Mouse (Mus musculus) layer of hippocampus, adult 9-11 months (tissue): ENCODE measurements around the gene Sult6b2.

Experiments used
- DNase-seq: peaks from one replicate; pipeline ENCODE4 v3.0.0; 2022

The Sult6b2 gene

DNA sequence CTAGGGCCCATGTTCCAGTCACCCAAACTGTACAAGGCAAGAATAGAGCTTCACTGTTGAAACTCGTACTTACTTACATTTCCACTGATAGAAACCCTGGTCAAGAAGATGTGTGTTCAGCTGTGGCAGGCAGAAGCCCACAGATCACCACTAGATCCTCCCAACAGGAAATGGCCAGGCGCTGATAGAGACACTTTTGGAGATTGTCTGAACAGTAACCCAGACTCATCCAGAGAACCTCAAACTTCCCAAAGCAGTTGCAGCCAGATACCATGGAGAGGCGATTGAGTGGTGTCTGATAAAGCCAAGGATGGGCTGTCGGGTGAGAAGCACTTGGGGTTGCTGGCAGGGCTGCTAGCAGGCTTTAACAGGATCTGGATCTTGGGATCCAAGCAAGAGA is 27.4 kb downstream of the Sult6b2 start:
- DNase-seq, result no peak

DNA sequence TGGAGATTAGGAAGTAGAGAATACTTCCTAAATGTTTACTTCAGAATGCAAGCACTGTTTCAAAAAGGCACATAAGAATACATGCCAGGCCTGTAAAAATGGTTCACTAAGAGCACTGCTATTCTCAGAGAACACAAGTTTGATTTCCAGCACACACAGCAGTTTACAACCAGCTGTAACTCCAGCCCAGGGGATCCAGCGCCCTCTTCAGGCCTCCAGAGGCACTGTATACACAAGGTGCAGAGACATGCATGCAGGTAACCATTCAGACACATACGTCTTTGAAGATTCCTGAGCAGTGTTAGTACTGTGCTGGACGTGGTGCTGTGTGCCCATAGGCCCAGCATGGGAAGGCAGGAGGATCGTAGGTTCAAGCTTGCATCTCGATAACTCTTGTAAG is 30.7 kb downstream of the Sult6b2 start:
- DNase-seq, result no peak

DNA sequence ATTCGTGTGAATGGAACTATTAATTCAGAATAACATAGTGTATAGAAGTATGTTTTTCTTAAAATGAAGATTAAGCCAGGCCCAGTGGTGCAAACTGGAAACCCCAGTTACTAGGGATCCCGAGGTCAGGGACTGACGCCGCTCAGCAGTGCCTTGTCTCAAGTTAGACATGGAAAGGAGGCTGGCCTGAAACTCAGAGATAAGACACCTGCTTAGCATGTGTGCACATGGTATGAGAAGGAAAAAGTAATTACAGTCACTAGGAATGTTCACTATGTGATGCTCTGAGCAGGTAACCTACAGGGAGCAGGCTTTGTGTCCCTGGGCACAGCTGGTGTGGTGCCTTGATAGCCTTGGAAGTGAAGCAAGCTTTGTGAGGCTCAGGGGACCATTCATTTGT is 32.7 kb downstream of the Sult6b2 start:
- no peak for DNase-seq

DNA sequence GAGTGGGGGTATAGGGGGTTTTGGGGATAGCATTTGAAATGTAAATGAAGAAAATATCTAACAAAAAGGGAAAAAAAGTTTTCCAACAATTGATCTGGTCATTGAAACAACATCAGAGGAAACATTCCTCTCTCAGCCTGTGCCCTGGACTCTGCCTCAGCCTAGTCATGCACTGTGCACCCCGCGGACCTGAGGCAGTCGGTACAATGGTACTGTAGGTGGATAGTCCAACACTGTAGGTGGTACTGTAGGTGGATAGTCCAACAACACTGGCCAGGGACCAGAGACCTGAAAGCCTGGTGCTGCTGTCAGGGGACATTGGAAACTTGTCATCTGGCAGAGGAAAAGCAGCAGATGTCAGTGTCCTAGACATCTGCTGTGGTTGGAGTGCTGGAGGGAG is 34.4 kb downstream of the Sult6b2 start:
- no peak for DNase-seq

DNA sequence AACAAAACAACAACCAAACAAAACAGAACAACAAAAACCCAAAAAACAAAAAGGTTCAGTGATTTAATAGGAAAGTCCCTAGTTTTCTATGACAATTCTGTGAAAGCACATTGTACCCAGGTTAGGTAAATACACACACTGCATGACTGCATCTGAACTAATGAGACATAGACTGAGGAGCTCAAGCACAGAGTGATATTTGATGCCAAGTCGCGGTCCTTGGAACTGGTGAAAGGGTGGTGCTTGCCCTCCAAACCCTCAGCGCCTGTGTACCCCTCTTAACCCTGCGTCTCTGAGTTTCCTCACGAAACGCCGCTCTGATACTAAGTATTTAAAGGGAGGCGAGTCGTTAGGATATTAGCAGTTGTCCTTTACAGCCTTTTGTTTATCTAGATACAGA is 37.0 kb downstream of the Sult6b2 start:
- no peak for DNase-seq

DNA sequence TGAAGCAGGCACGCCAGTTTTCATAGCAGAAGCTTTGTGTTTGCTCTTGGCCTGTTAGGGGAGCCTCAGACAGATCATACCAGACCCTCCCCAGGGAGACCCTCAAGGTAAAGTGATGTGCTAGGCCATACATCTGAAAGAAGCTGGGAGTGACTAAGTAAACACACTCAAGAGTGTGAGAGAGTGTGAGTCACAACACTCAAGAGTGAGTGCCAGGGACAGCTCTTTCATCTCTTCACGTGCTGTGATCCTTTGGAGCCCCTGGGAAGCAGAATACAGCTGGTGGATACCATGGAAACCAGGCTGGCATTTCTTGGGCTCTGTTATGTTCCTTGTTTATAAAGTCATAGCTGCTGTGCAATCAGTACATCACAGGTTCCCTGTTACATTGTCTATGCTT is 39.4 kb downstream of the Sult6b2 start:
- DNase-seq, result no peak

DNA sequence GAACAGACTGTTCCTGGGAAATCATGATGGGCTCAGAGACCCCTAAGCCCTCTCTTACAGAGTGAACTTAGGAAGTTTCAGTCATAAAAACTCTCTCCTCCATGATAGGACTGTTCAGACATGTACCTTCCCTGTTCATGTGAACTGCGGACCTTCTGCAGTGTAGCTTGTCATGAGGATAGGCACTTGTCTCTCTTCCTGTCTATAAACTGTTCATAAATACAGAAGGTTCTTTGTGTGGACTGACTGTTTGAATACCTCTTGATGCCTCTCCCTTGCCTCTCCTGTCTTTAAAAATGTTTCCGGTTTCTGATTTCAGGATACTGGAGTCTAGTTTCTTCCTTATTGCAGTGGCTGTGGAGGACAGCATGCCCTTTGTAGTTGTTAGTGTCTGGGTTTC is 44.7 kb downstream of the Sult6b2 start:
- no peak for DNase-seq

DNA sequence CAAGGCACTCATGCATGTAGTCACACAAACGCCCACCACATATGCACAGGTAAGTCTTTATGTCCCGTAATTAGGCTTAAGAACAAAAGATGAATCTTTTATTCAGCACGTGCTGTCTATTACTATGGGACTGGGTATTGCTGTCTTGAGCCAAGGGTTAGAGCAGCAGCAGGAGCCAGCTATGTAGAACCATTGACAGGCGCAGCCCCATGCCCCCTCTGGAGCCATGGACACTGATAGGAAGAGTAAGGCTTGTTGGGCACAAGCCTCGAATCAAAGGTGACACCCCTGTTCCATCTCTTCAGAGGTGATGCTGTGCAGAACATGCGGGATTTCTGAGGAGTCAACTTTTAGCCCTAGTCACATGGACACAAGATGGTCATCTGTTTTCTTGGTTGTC is 45.7 kb downstream of the Sult6b2 start:
- DNase-seq, result no peak

DNA sequence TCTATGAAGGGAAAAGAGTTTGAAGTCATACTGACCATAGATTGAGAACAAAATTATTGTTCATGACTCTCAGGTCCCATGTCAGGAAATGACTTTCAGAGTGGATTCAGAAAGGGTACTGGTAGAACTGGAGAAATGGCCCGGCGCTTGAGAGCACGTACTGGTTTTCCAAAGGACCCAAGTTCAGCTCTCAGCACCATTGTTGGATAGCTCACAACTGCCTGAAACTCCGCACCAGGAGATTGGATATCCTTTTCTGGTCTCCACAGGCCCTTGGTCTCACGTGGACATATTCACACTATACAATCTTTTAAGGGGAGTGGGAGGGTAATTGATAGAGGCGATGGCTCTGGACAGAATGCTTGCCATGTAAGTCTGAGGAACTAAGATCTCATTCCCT is 46.3 kb downstream of the Sult6b2 start:
- DNase-seq, result no peak

DNA sequence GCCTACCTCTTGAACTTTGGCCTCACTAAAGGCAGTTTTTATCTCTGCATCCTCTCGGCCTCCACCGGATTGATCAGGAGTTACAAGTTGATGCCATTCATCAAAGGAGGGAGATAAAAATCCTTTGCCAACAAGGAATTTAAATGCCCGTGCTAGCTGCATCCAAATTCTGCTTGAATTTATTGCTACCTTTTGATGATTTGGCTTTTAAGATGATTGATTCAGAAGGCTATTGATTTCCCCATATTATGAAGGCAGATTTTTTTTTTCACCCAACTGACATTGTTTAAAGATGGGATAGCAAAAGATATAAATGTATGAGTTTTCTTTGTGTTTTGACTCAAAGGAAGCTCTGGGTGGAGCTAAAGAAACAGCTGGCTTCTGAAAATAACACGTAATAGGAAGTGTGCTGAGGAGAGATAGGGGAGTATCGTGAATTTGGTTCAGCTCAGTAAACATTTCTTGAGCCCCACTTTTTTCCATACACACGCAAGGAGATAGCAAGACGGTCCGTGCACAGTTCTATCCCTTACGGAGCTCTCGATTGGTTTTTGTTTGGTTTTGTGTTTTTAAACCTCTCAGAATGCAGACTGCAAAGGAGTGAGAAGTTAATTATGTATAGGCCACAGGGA is 46.9 kb downstream of the Sult6b2 start:
- no peak for DNase-seq

DNA sequence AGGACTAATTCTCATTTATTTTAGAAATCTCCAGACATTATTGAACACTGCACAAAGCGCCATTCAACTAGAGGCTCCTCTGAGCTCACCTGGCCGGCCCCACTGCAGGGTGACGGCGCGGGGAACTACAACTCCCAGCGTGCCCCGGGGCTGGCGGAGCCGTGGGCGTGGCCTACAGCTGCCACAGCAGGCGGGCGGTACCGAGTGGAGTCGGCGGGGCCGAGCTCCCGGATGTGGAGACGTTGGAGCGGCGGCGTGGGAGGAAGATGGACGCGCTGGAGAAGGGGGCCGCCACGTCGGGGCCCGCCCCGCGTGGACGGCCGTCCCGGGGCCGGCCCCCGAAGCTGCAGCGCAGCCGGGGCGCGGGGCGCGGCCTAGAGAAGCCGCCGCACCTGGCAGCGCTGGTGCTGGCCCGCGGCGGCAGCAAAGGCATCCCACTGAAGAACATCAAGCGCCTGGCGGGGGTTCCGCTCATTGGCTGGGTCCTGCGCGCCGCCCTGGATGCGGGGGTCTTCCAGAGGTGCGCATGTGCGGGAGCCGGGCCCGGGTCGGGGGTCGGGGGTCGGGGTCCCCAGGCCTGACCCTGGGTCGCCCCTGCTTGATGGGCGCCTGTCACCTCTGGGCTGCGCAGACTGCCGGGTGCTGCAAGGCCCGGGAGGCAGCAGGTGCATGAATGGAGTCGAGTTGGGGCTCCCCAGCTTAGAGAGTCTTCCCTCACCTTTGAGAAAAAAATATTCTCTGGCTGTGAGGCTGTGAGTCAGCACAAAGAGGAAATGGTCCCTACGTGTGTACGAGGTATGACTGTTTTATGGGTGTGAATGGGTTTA is 47.6 kb downstream of the Sult6b2 start, which contains the start of gene Cmas:
Gene Cmas (plus strand): TSS at position 180 of the 827 bp plus-strand sequence.
- peak; percentile 94 for DNase-seq

DNA sequence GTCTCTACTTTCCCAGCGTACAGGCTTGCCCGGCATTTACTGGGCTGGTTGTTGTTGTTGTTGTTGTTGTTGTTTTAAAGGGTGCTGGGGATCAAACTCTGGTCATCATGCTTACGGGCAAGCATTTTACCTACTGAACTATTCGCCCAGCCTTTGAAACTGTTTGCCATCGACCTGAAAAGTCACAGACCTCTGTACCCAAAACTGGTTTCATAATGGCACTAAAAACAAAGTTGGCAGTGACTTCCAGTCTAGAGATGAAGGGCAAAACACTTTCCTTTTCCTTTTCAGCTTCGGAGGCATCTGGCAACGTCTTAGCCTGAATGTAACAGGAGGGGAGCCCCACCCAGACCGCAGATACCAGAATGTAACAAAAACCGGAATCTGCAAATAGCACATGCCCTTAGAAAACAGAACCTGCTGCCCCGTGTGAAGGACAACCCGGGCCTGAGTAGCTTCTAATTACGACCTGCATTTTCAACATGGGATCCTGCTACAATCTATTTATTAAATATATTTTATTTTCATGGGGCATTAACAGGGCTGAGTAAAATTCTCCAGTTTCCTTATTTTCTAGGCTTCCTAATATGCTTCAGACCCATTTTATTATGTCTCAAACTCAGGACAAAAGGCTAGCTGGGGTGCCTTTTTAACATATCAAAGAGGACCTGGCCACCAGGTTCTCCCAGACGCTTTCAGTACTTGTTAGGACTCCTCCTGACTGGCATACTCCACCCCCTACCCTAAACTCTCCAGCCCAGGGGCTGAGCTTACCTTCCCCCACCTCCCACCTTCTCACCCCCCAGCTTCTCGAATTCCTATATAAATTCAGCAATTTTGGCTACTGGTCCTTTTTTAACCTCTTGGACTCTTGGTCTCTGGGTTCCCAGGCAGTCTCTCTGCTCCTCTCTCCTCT is 51.7 kb downstream of the Sult6b2 start:
- no peak for DNase-seq

DNA sequence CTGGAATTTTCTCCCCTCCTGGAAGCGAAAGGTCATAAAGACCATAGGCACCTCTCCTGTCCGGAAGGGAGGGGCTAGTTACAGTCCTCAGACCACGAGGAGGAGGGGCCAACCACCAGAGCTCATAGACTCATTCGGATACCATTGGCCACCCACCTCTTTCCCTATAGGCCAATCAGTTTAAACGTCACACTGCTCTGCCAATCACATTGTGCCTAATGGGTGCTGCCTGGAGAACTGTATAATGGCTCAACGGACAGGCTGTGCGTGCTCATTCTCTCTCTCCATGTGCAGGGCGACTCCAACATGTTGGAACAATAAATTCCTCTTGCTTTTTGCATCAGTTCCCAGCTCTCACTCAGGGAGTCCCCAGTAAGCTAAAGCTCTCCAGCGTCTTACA is 52.9 kb downstream of the Sult6b2 start:
- DNase-seq, result no peak

DNA sequence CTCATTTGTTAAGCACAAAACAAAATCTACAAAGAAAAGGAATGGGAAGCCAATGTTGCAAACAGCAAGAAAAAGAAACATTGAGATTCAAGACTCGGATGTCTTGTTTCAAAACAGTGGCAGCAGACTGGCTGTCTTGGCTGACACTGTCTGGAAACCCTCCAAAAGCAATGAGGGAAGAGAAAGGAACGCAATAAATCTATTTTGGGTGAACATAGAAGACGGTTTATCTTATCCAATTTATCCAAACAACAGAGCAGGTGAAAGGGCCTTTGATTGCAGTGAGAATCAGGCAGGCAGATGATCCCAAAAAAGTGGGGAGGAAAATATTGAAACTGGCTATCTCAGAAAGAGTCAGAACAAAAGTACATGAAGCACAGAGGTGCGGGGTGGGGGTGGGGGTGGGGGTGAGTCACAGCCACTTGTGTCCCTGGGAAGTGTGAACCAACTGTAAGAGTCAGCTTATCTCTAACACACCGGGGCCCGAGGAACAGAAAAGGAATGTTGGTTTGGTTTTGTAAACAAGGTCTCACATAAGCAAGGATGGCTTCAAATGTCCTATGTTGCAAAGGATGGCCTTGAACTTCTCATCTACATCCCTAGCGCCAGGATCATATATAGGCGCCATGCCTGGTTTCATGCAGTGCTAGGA is 56.1 kb downstream of the Sult6b2 start:
- no peak for DNase-seq

DNA sequence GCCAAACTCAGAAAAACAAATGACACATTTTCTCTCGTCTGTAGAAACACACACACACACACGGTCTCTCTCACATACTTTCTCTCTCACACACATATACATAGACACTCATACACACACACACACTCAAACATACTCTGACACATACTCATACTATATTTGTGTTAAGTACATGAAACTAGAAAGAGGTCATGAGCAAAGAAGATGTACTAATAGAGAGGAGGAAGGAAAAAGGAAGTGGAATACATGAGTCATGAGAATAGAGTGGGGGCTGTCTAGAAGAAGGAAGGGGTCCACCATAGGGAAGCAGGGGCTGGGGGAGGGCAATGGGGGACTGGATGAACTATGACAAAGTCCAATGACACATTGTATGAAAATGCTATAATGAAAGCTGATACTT is 57.1 kb downstream of the Sult6b2 start:
- DNase-seq, result no peak

DNA sequence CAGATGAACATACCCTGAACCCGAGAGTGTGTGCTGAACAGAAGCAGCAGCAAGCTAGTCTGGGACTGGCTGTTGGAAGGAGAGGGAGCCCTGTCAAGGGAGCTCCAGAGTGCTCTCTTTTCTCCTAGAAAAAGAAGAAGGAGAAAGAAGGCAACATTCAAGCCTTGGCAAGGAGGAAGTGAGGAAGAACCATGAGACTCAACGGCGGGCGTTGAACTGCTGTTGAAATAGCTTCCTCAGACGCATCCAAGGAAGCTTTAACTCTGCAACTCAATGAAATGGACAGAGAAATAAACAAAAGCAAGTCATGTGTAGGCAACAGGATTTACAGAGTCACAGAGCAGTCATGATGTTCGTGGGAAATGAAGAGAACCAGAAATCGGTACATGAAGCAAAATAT is 57.5 kb downstream of the Sult6b2 start:
- peak; percentile 42 for DNase-seq

DNA sequence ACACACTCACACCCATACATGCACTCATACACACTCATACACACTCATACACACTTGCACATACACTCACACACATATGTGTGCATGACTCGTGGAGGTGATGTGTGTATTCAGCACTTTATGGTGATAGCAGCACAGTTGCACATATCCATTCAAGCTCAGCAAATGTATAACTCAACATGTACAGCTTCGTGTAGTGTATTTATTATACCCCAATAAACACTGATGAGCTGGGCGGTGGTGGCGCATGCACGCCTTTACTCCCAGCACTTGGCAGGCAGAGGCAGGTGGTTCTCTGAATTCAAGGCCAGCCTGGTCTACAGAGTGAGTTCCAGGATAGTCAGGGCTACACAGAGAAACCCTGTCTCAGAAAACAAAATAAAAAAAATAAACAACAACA is 58.8 kb downstream of the Sult6b2 start:
- no peak for DNase-seq

DNA sequence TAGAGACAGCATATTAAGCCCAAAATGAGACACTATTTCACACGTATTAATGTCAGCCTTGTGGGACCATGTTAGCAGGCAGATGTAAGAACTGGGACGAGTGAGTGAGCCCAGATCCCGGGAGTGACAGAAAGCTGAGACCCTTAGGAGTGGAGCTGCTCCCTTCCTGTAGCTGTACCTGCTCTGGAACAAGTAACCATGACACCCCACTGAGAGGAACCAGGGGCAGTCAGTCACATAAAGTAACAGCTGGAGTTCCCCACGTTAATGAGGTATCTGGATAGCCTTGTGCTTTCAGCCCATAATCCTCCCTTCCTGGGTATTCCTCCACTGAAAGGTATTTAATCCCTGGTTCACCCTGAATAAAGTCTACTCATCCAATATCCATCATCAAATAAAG is 61.1 kb downstream of the Sult6b2 start:
- no peak for DNase-seq

DNA sequence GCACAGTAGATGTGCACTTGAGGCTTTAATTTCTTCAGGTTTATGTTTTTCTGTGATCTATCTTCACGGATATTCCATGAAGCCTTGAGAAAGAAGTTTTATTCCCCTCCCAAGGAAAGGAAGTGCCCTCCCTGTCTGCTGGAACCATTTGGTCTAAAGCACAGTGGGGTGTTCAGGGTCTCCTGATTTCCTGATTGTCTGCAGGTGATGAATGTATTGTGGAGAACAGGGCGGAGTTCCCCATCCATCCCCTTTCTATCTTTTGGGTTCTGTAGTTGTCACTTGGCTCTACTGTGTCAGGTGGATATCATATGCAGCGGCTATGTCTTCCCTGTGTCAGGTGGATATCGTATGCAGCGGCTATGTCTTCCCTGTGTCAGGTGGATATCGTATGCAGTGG is 62.5 kb downstream of the Sult6b2 start:
- DNase-seq, result no peak

DNA sequence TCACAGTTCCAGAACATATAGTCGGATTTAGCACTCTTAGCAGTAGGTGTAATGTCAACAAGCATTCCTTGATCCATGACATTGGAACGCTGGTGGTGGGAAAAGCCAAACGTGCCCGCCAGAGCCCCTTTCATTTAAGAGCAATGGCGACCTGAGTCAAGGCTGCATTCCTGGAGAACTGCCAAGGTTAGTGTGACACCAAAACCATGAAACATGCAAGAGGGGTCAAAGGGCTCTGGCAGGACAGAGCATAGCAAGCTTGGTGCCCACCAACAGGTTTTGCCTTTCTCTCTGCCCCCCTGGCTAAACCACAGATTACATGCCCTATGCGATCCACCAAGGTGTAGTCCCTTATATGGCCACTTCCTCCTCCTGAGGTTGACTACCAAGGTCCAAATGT is 65.7 kb downstream of the Sult6b2 start:
- no peak for DNase-seq

DNA sequence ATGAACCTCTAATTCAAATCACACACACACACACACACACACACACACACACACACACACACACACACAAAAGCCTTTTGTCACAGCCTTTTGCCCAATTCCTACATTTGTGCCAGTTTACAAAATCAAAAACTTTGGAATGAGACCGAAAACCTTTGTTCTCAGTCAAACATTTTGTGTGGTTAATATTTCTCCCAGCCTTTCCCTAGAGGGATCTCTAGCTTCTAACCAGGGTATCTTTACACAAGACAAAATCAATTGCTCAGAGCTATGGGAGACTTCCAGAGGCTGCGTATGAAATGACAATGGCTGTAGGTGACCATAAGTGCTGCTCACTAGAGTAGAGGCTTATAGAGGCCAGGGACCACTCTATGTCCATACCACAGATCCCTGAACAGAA is 66.1 kb downstream of the Sult6b2 start:
- DNase-seq, result no peak

DNA sequence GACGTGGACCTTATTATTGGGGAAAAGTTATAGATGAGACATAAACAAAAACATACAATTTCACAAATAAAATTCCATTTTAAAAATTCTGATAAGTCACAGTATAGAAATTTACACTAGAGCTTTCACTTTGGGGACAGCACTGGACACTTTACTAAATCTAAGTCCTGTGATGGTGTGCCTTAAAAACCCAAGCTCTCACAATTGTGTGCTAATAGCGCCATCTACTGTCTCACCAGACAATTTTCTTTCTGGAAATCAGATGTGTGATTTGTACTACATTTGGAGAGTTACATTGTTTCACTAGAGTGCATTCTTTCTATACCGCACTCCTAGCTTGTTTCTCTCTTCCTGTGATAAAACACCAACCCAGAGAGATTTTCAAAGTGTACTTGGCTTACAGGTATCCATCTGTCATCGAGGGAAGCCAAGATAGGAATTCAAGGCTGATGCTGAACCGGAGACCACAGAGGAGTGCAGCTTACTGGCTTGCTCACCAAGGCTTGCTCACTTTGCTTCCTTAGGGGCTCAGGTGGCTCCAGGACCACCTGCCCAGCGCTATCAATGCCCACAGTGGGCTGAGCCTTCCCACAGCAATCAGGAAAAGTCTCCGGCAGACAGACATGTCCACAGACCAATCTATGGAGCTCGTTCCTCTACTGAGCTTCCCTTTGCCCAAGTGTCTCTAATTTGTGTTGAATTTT is 68.8 kb downstream of the Sult6b2 start:
- no peak for DNase-seq
